Mouse (Mus musculus) CH12.LX (cell line): ENCODE data around the gene Dynlt1f.
"Not testable (repeated sequence)": the region's sequence is repeated elsewhere in the genome, so short reads cannot be mapped to it uniquely, and the experiment has no call there.

Source experiments
- CTCF ChIP-seq, 2 experiments: IDR thresholded peaks in 1 of 2; conservative IDR thresholded peaks in 1 of 2; 2 replicates each; pipeline ENCODE4 v1.5.1; 2011 to 2012; ENCODE audit warnings: low read depth in 2 of 2, low read length in 2 of 2, improper control_type of control experiment in 1 of 2, inconsistent platforms in 1 of 2, mild to moderate bottlenecking in 1 of 2, moderate library complexity in 1 of 2
- ETS1 ChIP-seq: conservative IDR thresholded peaks from 2 replicates; pipeline ENCODE4 v1.6.1; 2012; ENCODE audit warnings: low read depth, mild to moderate bottlenecking, inconsistent platforms, low read length, improper control_type of control experiment, moderate library complexity
- HCFC1 ChIP-seq: IDR thresholded peaks from 2 replicates; pipeline ENCODE4 v1.6.1; 2012; ENCODE audit warnings: low read depth, mild to moderate bottlenecking, inconsistent platforms, low read length, improper control_type of control experiment
- KAT2A ChIP-seq: IDR thresholded peaks from 2 replicates; pipeline ENCODE4 v1.6.1; 2012; ENCODE audit warnings: low read length, improper control_type of control experiment, inconsistent platforms; ENCODE audit not compliant: insufficient replicate concordance
- NRF1 ChIP-seq: IDR thresholded peaks from 2 replicates; pipeline ENCODE4 v1.6.1; 2014; ENCODE audit warnings: low read depth, mild to moderate bottlenecking, inconsistent platforms, low read length, improper control_type of control experiment, moderate library complexity
- POLR2A ChIP-seq: IDR thresholded peaks from 2 replicates; pipeline ENCODE4 v1.6.1; 2011; ENCODE audit warnings: low read depth, mild to moderate bottlenecking, improper control_type of control experiment, low read length
- SIN3A ChIP-seq: IDR thresholded peaks from 2 replicates; pipeline ENCODE4 v1.6.1; 2012; ENCODE audit warnings: low read length, improper control_type of control experiment, inconsistent platforms
- TCF12 ChIP-seq: IDR thresholded peaks from 2 replicates; pipeline ENCODE4 v1.6.1; 2014; ENCODE audit warnings: low read depth, mild to moderate bottlenecking, inconsistent platforms, low read length, improper control_type of control experiment
- USF1 ChIP-seq: IDR thresholded peaks from 2 replicates; pipeline ENCODE4 v1.6.1; 2014; ENCODE audit warnings: low read depth, mild to moderate bottlenecking, inconsistent platforms, low read length, improper control_type of control experiment
- USF2 ChIP-seq: conservative IDR thresholded peaks from 2 replicates; pipeline ENCODE4 v1.6.1; 2011; ENCODE audit warnings: low read depth, low read length, improper control_type of control experiment
- ZMIZ1 ChIP-seq: IDR thresholded peaks from 2 replicates; pipeline ENCODE4 v1.6.1; 2012; ENCODE audit warnings: low read depth, mild to moderate bottlenecking, inconsistent platforms, low read length, improper control_type of control experiment

DNA sequence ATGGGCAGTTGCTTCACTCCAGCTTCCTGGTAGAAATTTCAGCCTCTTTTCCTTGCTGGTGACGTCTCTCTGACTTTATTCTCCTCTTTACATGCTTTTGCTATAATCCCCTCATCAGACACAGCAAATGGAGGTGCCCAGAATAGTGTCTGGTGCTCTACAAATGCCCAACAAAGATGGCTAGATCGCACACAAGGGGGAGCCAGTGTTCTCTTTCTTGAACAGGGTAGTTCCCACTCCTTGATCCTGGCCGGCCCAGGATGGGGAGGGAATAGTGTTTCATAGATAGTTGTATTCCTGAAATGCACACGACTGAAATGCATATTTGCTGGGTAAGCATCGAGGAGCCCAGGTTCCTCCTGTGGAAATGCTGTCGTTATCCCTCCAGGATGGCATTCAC lies 12.8 kb upstream of the Dynlt1f start:
- TF ChIP-seq NRF1; ETS1; HCFC1; TCF12; CTCF (conservative IDR thresholded peaks at IDR 0.05 in 1 of 2, IDR thresholded peaks at IDR 0.05 in 1 of 2; ENCODE audit: low read depth in 2 of 2, low read length in 2 of 2); KAT2A; USF2; USF1; ZMIZ1; SIN3A; POLR2A: not testable (repeated sequence)
